Mouse (Mus musculus): Measurements from ENCODE around the gene Pex26. TPM values are rescaled to one million over a fixed set of nuclear protein-coding genes. Genes with fewer than 3 reads are reported as not detected.

Gene Pex26
- polyA plus RNA-seq, 1 experiment from 2014 or later: 15.2 TPM

- no peaks in the 10 kb centered on the region for H3K9me3 ChIP-seq (ENCODE audit: control insufficient read depth, low read length)
- ATAC-seq (ENCODE audit: low FRiP score) (no peak), DNase-seq (ENCODE audit: low spot score) (no peak)
- no peaks in the 10 kb centered on the region for H3K36me3 ChIP-seq (replicated peaks; ENCODE audit: control insufficient read depth, insufficient read depth)
- H3K4me3 ChIP-seq (replicated peaks; ENCODE audit: low read length): no peak overlapping the region
- 96% methylated on average over 2 of the region's 2 CpGs for WGBS
- no peaks in the 10 kb centered on the region for H3K27me3 ChIP-seq (ENCODE audit: control insufficient read depth, insufficient read depth, low read length)
- H3K4me2 ChIP-seq (replicated peaks): no peak overlapping the region
- H3K4me1 ChIP-seq (replicated peaks; ENCODE audit: control insufficient read depth, insufficient read depth, low read length): no peaks in the 10 kb centered on the region
- H3K27ac ChIP-seq: no peak overlapping the region
- no peak overlapping the region for H3K9ac ChIP-seq
Measured at GRCm38 (mm10) chr6:121236386-121236785, 52.9 kb downstream of the Pex26 start.

DNA sequence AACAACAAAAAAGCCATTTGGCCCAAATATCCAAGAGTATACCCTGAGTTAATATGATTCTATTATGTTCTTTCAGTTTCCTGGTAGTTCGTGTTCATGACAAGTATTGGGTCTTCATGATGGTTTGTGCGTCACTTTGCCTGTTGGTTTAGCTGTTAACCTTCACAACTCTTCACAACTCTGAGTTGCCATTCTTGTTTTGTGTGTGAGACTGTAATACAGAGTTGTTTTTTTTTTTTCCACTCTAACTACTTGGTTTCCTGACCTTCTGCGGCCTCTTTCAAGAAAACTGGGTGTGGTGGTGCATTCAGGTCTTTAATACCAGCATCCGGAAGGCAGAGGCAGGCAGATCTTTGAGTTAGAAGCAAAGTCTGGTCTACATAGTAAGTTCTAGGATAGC, 54.7 kb downstream of the Pex26 start:
- no peak overlapping the region for H3K4me3 ChIP-seq (replicated peaks; ENCODE audit: low read length)
- H3K4me1 ChIP-seq (replicated peaks; ENCODE audit: control insufficient read depth, insufficient read depth, low read length): no peaks in the 10 kb centered on the region
- H3K4me2 ChIP-seq (replicated peaks): no peak overlapping the region
- no peak for DNase-seq (ENCODE audit: low spot score)
- 95% methylated on average over 4 of the region's 4 CpGs for WGBS
- ATAC-seq (ENCODE audit: low FRiP score): no peak
- no peak overlapping the region for H3K9ac ChIP-seq
- no peaks in the 10 kb centered on the region for H3K27me3 ChIP-seq (ENCODE audit: control insufficient read depth, insufficient read depth, low read length)
- H3K36me3 ChIP-seq (replicated peaks; ENCODE audit: control insufficient read depth, insufficient read depth): no peaks in the 10 kb centered on the region
- no peaks in the 10 kb centered on the region for H3K9me3 ChIP-seq (ENCODE audit: control insufficient read depth, low read length)
- no peak overlapping the region for H3K27ac ChIP-seq

DNA sequence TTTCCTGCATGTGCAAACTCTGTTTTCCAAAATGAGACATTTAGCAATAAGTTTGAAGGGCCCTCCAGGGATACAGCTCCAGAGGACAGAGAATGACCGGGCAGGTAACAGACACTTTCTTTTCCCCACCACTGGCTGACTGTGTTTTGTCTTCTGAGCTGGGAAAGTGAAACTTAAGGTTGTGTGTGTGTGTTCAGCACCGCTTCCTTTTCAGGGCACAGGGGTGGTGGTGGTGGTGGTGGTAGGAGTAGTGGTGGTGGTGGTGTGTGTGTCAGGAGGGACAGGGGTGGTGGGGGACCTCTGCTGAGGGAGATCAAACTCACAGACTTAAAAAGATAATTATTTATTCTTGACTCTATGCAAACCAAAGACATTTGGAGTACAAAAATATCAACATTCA, 58.3 kb downstream of the Pex26 start:
- no peak overlapping the region for H3K4me3 ChIP-seq (replicated peaks; ENCODE audit: low read length)
- H3K9me3 ChIP-seq (ENCODE audit: control insufficient read depth, low read length): no peaks in the 10 kb centered on the region
- H3K9ac ChIP-seq: no peak overlapping the region
- H3K4me2 ChIP-seq (replicated peaks): no peak overlapping the region
- no peaks in the 10 kb centered on the region for H3K36me3 ChIP-seq (replicated peaks; ENCODE audit: control insufficient read depth, insufficient read depth)
- DNase-seq (ENCODE audit: low spot score): no peak
- H3K27ac ChIP-seq: no peak overlapping the region
- H3K27me3 ChIP-seq (ENCODE audit: control insufficient read depth, insufficient read depth, low read length): no peaks in the 10 kb centered on the region
- H3K4me1 ChIP-seq (replicated peaks; ENCODE audit: control insufficient read depth, insufficient read depth, low read length): no peaks in the 10 kb centered on the region; the same call in 1 of the 2 replicates
- no peak for ATAC-seq (ENCODE audit: low FRiP score)
- 88% methylated on average over 2 of the region's 2 CpGs for WGBS

DNA sequence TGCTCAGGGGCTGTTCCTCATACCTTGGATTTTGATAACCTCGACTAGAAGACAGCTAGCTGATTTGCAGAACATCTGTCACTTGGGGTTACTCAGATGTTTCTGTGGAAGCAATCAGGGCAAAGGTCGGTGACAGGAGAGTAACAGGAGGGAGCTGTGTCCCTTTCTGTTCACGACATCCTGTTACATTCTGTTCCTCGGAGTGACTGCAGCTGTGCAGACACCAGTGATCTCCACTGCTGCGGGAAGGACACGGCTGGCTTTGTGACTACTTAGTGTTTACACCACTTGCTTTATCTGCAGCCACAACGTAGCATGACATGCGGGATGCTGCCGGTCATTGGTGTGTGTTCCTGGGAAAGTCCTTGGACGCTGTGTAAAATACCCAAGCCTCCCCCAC, 59.7 kb downstream of the Pex26 start:
- 61% methylated on average over 10 of the region's 10 CpGs for WGBS
- Histone ChIP-seq H3K4me3 (replicated peaks; ENCODE audit: low read length) (no peak overlapping the region), H3K9ac (no peak overlapping the region), H3K9me3 (ENCODE audit: control insufficient read depth, low read length) (no peaks in the 10 kb centered on the region), H3K27ac (no peak overlapping the region), H3K4me1 (replicated peaks; ENCODE audit: control insufficient read depth, insufficient read depth, low read length) (no peaks in the 10 kb centered on the region; the same call in 1 of the 2 replicates), H3K27me3 (ENCODE audit: control insufficient read depth, insufficient read depth, low read length) (no peaks in the 10 kb centered on the region), H3K4me2 (replicated peaks) (no peak overlapping the region), H3K36me3 (replicated peaks; ENCODE audit: control insufficient read depth, insufficient read depth) (no peaks in the 10 kb centered on the region)
- ATAC-seq (ENCODE audit: low FRiP score): no peak
- no peak for DNase-seq (ENCODE audit: low spot score)

DNA sequence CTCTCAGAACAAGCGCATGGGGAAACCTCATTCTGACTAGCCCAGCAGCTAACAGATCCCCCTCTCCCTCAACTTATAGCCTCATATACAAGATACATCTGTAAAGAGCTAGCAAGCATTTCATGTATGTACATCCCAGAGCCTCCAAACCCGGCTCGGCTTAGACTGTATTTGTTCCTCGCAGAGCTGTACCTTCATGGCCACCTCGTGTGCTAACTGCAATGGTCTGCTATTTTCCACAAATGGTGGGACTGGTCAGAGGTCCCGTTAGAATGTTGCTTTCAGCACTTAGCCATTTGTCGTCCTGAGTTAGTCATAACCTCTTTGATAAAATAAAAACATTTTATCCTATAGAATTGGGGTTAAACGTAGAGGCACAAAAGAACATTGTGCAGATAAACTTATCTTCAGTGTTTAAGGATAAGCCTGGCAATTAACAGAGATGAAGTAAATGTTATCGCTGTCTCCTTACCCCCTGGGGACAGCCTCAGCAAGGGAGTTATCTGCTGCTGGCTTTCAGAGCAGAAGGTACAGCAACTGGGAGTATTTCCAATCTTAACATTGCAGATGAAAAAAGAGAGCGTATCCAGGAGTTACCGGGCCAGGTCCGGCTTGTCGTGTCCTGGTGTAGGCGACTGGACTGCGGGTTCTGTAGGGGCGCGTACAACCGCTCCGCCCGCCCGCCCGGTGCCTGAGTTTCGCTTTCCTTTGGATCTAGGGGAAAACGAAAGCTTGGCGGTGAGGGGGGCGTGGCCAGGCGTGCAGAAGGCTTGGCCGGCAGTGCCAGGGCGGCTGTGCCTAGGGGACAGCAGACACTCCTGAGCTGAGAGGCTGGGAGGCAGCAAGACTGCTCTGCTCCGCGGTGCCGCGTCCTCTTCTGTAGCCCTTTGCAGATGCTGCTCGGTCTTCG, 61.9 kb downstream of the Pex26 start, which contains the start of gene Usp18:
TSS of gene Usp18 (plus strand) at position 780 of the 910 bp plus-strand sequence.
- ATAC-seq (ENCODE audit: low FRiP score) (peak; percentile 86), DNase-seq (ENCODE audit: low spot score) (peak; percentile 61)
- H3K27me3 ChIP-seq (ENCODE audit: control insufficient read depth, insufficient read depth, low read length): no peaks in the 10 kb centered on the region
- no peaks in the 10 kb centered on the region; the same call in 1 of the 2 replicates for H3K4me1 ChIP-seq (replicated peaks; ENCODE audit: control insufficient read depth, insufficient read depth, low read length)
- H3K9me3 ChIP-seq (ENCODE audit: control insufficient read depth, low read length): no peaks in the 10 kb centered on the region
- H3K4me2 ChIP-seq (replicated peaks): peak within 1 kb of the TSS; percentile 74
- no peak within 1 kb of the TSS for H3K27ac ChIP-seq
- H3K4me3 ChIP-seq (replicated peaks; ENCODE audit: low read length): peak within 1 kb of the TSS; percentile 39
- 10% methylated on average over 35 of the region's 35 CpGs for WGBS
- peak within 1 kb of the TSS; percentile 53 for H3K9ac ChIP-seq
- no peaks in the 10 kb centered on the region for H3K36me3 ChIP-seq (replicated peaks; ENCODE audit: control insufficient read depth, insufficient read depth)

DNA sequence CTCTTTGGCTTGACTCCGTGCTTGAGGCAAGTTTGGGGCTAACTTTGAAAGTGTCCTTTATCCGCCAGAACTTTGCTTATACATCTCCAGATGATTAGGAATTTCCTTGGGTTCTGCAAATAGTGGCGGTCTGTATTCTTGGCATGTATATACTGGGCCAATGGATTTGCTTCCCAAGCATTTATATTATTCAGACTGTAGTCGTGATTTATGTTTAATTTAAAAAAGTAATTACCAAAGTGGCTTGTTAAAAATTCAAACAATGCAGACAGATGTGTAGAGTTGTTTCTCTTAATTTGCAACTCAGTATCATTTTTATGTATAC, 62.5 kb downstream of the Pex26 start:
- Histone ChIP-seq H3K27me3 (ENCODE audit: control insufficient read depth, insufficient read depth, low read length) (no peaks in the 10 kb centered on the region), H3K36me3 (replicated peaks; ENCODE audit: control insufficient read depth, insufficient read depth) (no peaks in the 10 kb centered on the region), H3K9me3 (ENCODE audit: control insufficient read depth, low read length) (no peaks in the 10 kb centered on the region), H3K27ac (no peak overlapping the region), H3K4me1 (replicated peaks; ENCODE audit: control insufficient read depth, insufficient read depth, low read length) (no peaks in the 10 kb centered on the region; the same call in 1 of the 2 replicates), H3K4me3 (replicated peaks; ENCODE audit: low read length) (peak overlapping the region; percentile 39), H3K9ac (peak overlapping the region; percentile 53), H3K4me2 (replicated peaks) (peak overlapping the region; percentile 74)
- WGBS: 18% methylated on average over 4 of the region's 4 CpGs
- ATAC-seq (ENCODE audit: low FRiP score): no peak
- DNase-seq (ENCODE audit: low spot score): no peak

Other genes with a start within 250 kb of the Pex26 start
- gene Mical3, start 52.7 kb upstream of the Pex26 start, polyA plus RNA-seq (2014; fragmentation: Nextera tagmentation; extraction: Ambion mirVana): 44.6 and 49.4 TPM in 2 replicates
- 1.0 and 1.4 TPM in 2 replicates for gene Tuba8, start 27.0 kb downstream of the Pex26 start, polyA plus RNA-seq (2014; fragmentation: Nextera tagmentation; extraction: Ambion mirVana)
- 0.59 and 2.2 TPM in 2 replicates for gene Usp18, start 62.2 kb downstream of the Pex26 start, polyA plus RNA-seq (2014; fragmentation: Nextera tagmentation; extraction: Ambion mirVana)
- gene Slc6a13, start 116.6 kb downstream of the Pex26 start, polyA plus RNA-seq (2014; fragmentation: Nextera tagmentation; extraction: Ambion mirVana): 49.6 and 51.1 TPM in 2 replicates
- gene Slc6a12, start 159.4 kb downstream of the Pex26 start, polyA plus RNA-seq (2014; fragmentation: Nextera tagmentation; extraction: Ambion mirVana): 1.2 and 1.6 TPM in 2 replicates

Measured in hindbrain, embryonic 14.5 days (tissue).